Mouse (Mus musculus) limb, embryonic 11.5 days (tissue): ENCODE data around the gene Dynll1. TPM values are rescaled to one million over a fixed set of nuclear protein-coding genes. Genes with fewer than 3 reads are reported as not detected.

Experiments used
- ATAC-seq: fragments of 200-750 bp; cut with Nextera tagmentation; 2 replicates; pipeline ENCODE4 v1.8.0; 2017; ENCODE audit warnings: low read depth; ENCODE audit not compliant: insufficient number of reproducible peaks, low FRiP score, low TSS enrichment
- DNase-seq: peaks from one replicate; pipeline ENCODE4 v3.0.0-alpha.2; 2015; ENCODE audit warnings: low spot score
- H3K27ac ChIP-seq: fragments of 300-500 bp; sonication (generic); replicated peaks from 2 replicates; pipeline ENCODE4 v1.5.1; 2014; ENCODE audit warnings: low read depth, mild to moderate bottlenecking, low read length
- H3K27me3 ChIP-seq: fragments of 300-500 bp; sonication (generic); 2 replicates; pipeline ENCODE4 v1.6.1; 2014; ENCODE audit warnings: mild to moderate bottlenecking, low read length, mixed read lengths; ENCODE audit not compliant: control insufficient read depth, insufficient read depth
- H3K36me3 ChIP-seq: fragments of 300-500 bp; sonication (generic); 2 replicates; pipeline ENCODE4 v1.6.1; 2014; ENCODE audit warnings: mild to moderate bottlenecking, low read length, moderate library complexity, mixed read lengths; ENCODE audit not compliant: control insufficient read depth, insufficient read depth
- H3K4me1 ChIP-seq: fragments of 300-500 bp; sonication (generic); 2 replicates; pipeline ENCODE4 v1.6.1; 2014; ENCODE audit warnings: low read length, mixed read lengths; ENCODE audit not compliant: control insufficient read depth, insufficient read depth
- H3K4me2 ChIP-seq: fragments of 300-500 bp; sonication (generic); 2 replicates; pipeline ENCODE4 v1.6.1; 2014; ENCODE audit warnings: low read depth, mild to moderate bottlenecking, moderate library complexity; ENCODE audit not compliant: severe bottlenecking
- H3K4me3 ChIP-seq: fragments of 300-500 bp; sonication (generic); 2 replicates; pipeline ENCODE4 v1.5.1; 2014; ENCODE audit warnings: low read depth, low read length
- H3K9ac ChIP-seq: fragments of 300-500 bp; sonication (generic); 2 replicates; pipeline ENCODE4 v1.6.1; 2014; ENCODE audit warnings: mild to moderate bottlenecking, low read length
- H3K9me3 ChIP-seq: fragments of 300-500 bp; sonication (generic); 2 replicates; pipeline ENCODE4 v1.6.1; 2016; ENCODE audit warnings: low read length; ENCODE audit not compliant: control insufficient read depth
- WGBS: fragments of 180-500 bp; shearing (Covaris S2); extraction: QIAGEN DNeasy Blood & Tissue Kit; methylation state at CpG from one replicate; pipeline ENCODE4 v1.1.7; 2014; 5-methylcytosine and 5-hydroxymethylcytosine counted together
- polyA plus RNA-seq: library from polyadenylated mRNA; unstranded; fragments of >200 nt; fragmentation: Nextera tagmentation; extraction: Ambion mirVana; gene quantifications from 2 replicates; pipeline ENCODE4 v1.2.1, GENCODE M21; 2014

Gene Dynll1
- polyA plus RNA-seq, 1 experiment from 2014 or later, result 2,035 TPM

- H3K4me1 ChIP-seq, result peaks cover 2% of the 10 kb centered on the region; the same call in 1 of the 2 replicates
- H3K9me3 ChIP-seq, result no peaks in the 10 kb centered on the region
- no peak overlapping the region for H3K4me2 ChIP-seq
- H3K36me3 ChIP-seq, result no peaks in the 10 kb centered on the region; the same call in 1 of the 2 replicates
- ATAC-seq (no peak), DNase-seq (no peak)
- no peak overlapping the region for H3K27ac ChIP-seq
- no peaks in the 10 kb centered on the region for H3K27me3 ChIP-seq
- 96% methylated on average over 1 of the region's 1 CpGs for WGBS
- no peak overlapping the region for H3K9ac ChIP-seq
- H3K4me3 ChIP-seq, result no peak overlapping the region
Observed at GRCm38 (mm10) chr5:115274353-115274752, 26.4 kb downstream of the Dynll1 start.

GRCm38 (mm10) chr5:115273549-115274135 lies 27.2 kb downstream of the Dynll1 start:
- Histone ChIP-seq H3K9ac (no peak overlapping the region), H3K27me3 (no peaks in the 10 kb centered on the region), H3K4me2 (no peak overlapping the region), H3K27ac (no peak overlapping the region), H3K4me1 (peaks cover 2% of the 10 kb centered on the region; the same call in 1 of the 2 replicates), H3K36me3 (no peaks in the 10 kb centered on the region; the same call in 1 of the 2 replicates), H3K4me3 (no peak overlapping the region; the same call in 1 of the 2 replicates), H3K9me3 (no peaks in the 10 kb centered on the region)
- WGBS, result 84% methylated on average over 6 of the region's 6 CpGs
- DNase-seq (no peak), ATAC-seq (no peak)

- peak within 1 kb of the TSS; percentile 95 for H3K9ac ChIP-seq
- WGBS, result 14% methylated on average over 26 of the region's 26 CpGs
- H3K27me3 ChIP-seq, result no peaks in the 10 kb centered on the region
- no peaks in the 10 kb centered on the region for H3K9me3 ChIP-seq
- peak within 1 kb of the TSS; percentile 63; the same call in 1 of the 2 replicates for H3K27ac ChIP-seq
- peak within 1 kb of the TSS; percentile 93 for H3K4me3 ChIP-seq
- peak within 1 kb of the TSS; percentile 81 for H3K4me2 ChIP-seq
- H3K4me1 ChIP-seq, result peaks cover 2% of the 10 kb centered on the region; the same call in 1 of the 2 replicates
- DNase-seq (peak; percentile 100), ATAC-seq (peak; percentile 90)
- no peaks in the 10 kb centered on the region; the same call in 1 of the 2 replicates for H3K36me3 ChIP-seq
Observed at GRCm38 (mm10) chr5:115272812-115273548, 27.8 kb downstream of the Dynll1 start, which contains the start of gene Rnf10. Rnf10 (minus strand) TSS chr5:115272898.

- H3K4me2 ChIP-seq, result peak overlapping the region; percentile 81
- peak overlapping the region; percentile 93 for H3K4me3 ChIP-seq
- H3K9me3 ChIP-seq, result no peaks in the 10 kb centered on the region
- peak; percentile 4; the same call in 1 of the 2 replicates for ATAC-seq
- H3K27me3 ChIP-seq, result no peaks in the 10 kb centered on the region
- peak; percentile 60 for DNase-seq
- WGBS, result under 1% methylated on average over 74 of the region's 77 CpGs
- H3K36me3 ChIP-seq, result no peaks in the 10 kb centered on the region; the same call in 1 of the 2 replicates
- peaks cover 2% of the 10 kb centered on the region; the same call in 1 of the 2 replicates for H3K4me1 ChIP-seq
- H3K9ac ChIP-seq, result peak overlapping the region; percentile 95
- H3K27ac ChIP-seq, result peak overlapping the region; percentile 63; the same call in 1 of the 2 replicates
Observed at GRCm38 (mm10) chr5:115271931-115272811, 28.6 kb downstream of the Dynll1 start.

- Histone ChIP-seq H3K36me3 (peaks cover 4% of the 10 kb centered on the region), H3K9ac (no peak overlapping the region)
Observed at GRCm38 (mm10) chr5:115269969-115270368, 30.8 kb downstream of the Dynll1 start.

GRCm38 (mm10) chr5:115268266-115268665 lies 32.5 kb downstream of the Dynll1 start:
- WGBS, result 78% methylated on average over 3 of the region's 3 CpGs
- DNase-seq (no peak), ATAC-seq (no peak)
- H3K4me3 ChIP-seq, result no peak overlapping the region
- H3K36me3 ChIP-seq, result peaks cover 4% of the 10 kb centered on the region
- no peak overlapping the region for H3K27ac ChIP-seq
- H3K27me3 ChIP-seq, result no peaks in the 10 kb centered on the region
- no peak overlapping the region for H3K9ac ChIP-seq
- H3K4me2 ChIP-seq, result no peak overlapping the region
- peaks cover 7% of the 10 kb centered on the region for H3K4me1 ChIP-seq
- no peaks in the 10 kb centered on the region for H3K9me3 ChIP-seq

More at GRCm38 (mm10) chr5:115269969-115270368, 30.8 kb downstream of the Dynll1 start:
- Histone ChIP-seq H3K27me3 (no peaks in the 10 kb centered on the region), H3K4me3 (no peak overlapping the region), H3K27ac (no peak overlapping the region), H3K9me3 (no peaks in the 10 kb centered on the region), H3K4me2 (no peak overlapping the region), H3K4me1 (peaks cover 7% of the 10 kb centered on the region)
- DNase-seq (no peak), ATAC-seq (no peak)
- WGBS, result 96% methylated on average over 1 of the region's 1 CpGs

- Histone ChIP-seq H3K36me3 (peaks cover 7% of the 10 kb centered on the region), H3K27ac (no peak overlapping the region; the same call in 1 of the 2 replicates), H3K9ac (no peak overlapping the region), H3K27me3 (no peaks in the 10 kb centered on the region), H3K4me1 (peaks cover 7% of the 10 kb centered on the region), H3K4me3 (no peak overlapping the region), H3K4me2 (no peak overlapping the region), H3K9me3 (no peaks in the 10 kb centered on the region)
- no peak for ATAC-seq
- 86% methylated on average over 3 of the region's 3 CpGs for WGBS
- DNase-seq, result no peak
Observed at GRCm38 (mm10) chr5:115267469-115268045, 33.2 kb downstream of the Dynll1 start.
